Mouse (Mus musculus): ENCODE results near the gene Boc. TPM values are rescaled to one million over a fixed set of nuclear protein-coding genes. Genes with fewer than 3 reads are reported as not detected.

Boc gene
- polyA plus RNA-seq, 1 experiment from 2014 or later: 13.5 TPM

GRCm38 (mm10) chr16:44526689-44527088, 32.0 kb downstream of the Boc start:
- no peak for TF ChIP-seq CTCF (IDR thresholded peaks at IDR 0.05; ENCODE audit: low read depth)
- Histone ChIP-seq H3K4me1 (replicated peaks; ENCODE audit: insufficient read depth, low read length) (peaks cover 24% of the 10 kb centered on the region), H3K27me3 (ENCODE audit: insufficient read depth, low read length) (no peaks in the 10 kb centered on the region), H3K4me3 (replicated peaks; ENCODE audit: low read depth, low read length) (no peak overlapping the region), H3K9ac (ENCODE audit: low read depth, low read length) (no peak overlapping the region), H3K27ac (no peak overlapping the region), H3K4me2 (ENCODE audit: low read length) (no peak overlapping the region), H3K9me3 (replicated peaks; ENCODE audit: low read length) (no peaks in the 10 kb centered on the region), H3K36me3 (ENCODE audit: insufficient read depth, low read length) (no peaks in the 10 kb centered on the region)
- ATAC-seq (replicated peaks; ENCODE audit: low FRiP score, low read depth) (no peak), DNase-seq (ENCODE audit: low spot score) (no peak)
- 27% methylated on average over 12 of the region's 12 CpGs for WGBS

GRCm38 (mm10) chr16:44526044-44526443, 32.7 kb downstream of the Boc start:
- Histone ChIP-seq H3K27ac (no peak overlapping the region), H3K9me3 (replicated peaks; ENCODE audit: low read length) (no peaks in the 10 kb centered on the region), H3K4me2 (ENCODE audit: low read length) (no peak overlapping the region), H3K36me3 (ENCODE audit: insufficient read depth, low read length) (peaks cover 2% of the 10 kb centered on the region; the same call in 1 of the 2 replicates), H3K27me3 (ENCODE audit: insufficient read depth, low read length) (no peaks in the 10 kb centered on the region), H3K4me1 (replicated peaks; ENCODE audit: insufficient read depth, low read length) (peaks cover 24% of the 10 kb centered on the region), H3K4me3 (replicated peaks; ENCODE audit: low read depth, low read length) (no peak overlapping the region), H3K9ac (ENCODE audit: low read depth, low read length) (no peak overlapping the region)
- DNase-seq (ENCODE audit: low spot score): no peak
- no peak for ATAC-seq (replicated peaks; ENCODE audit: low FRiP score, low read depth)
- WGBS: 74% methylated on average over 1 of the region's 1 CpGs
- no peak for TF ChIP-seq CTCF (IDR thresholded peaks at IDR 0.05; ENCODE audit: low read depth)

GRCm38 (mm10) chr16:44523595-44523994, 35.1 kb downstream of the Boc start:
- ATAC-seq (replicated peaks; ENCODE audit: low FRiP score, low read depth) (no peak), DNase-seq (ENCODE audit: low spot score) (no peak)
- Histone ChIP-seq H3K9ac (ENCODE audit: low read depth, low read length) (no peak overlapping the region), H3K27me3 (ENCODE audit: insufficient read depth, low read length) (no peaks in the 10 kb centered on the region), H3K27ac (no peak overlapping the region), H3K4me3 (replicated peaks; ENCODE audit: low read depth, low read length) (no peak overlapping the region), H3K4me2 (ENCODE audit: low read length) (no peak overlapping the region), H3K36me3 (ENCODE audit: insufficient read depth, low read length) (peaks cover 18% of the 10 kb centered on the region; the same call in 1 of the 2 replicates), H3K9me3 (replicated peaks; ENCODE audit: low read length) (no peaks in the 10 kb centered on the region), H3K4me1 (replicated peaks; ENCODE audit: insufficient read depth, low read length) (peaks cover 5% of the 10 kb centered on the region; the same call in 1 of the 2 replicates)
- no peak for TF ChIP-seq CTCF (IDR thresholded peaks at IDR 0.05; ENCODE audit: low read depth)
- WGBS: 87% methylated on average over 7 of the region's 7 CpGs

- no peak overlapping the region for H3K4me3 ChIP-seq (replicated peaks; ENCODE audit: low read depth, low read length)
- no peaks in the 10 kb centered on the region for H3K4me1 ChIP-seq (replicated peaks; ENCODE audit: insufficient read depth, low read length)
- no peak for TF ChIP-seq CTCF (IDR thresholded peaks at IDR 0.05; ENCODE audit: low read depth)
- DNase-seq (ENCODE audit: low spot score): no peak
- H3K27me3 ChIP-seq (ENCODE audit: insufficient read depth, low read length): no peaks in the 10 kb centered on the region
- ATAC-seq (replicated peaks; ENCODE audit: low FRiP score, low read depth): no peak
- H3K9ac ChIP-seq (ENCODE audit: low read depth, low read length): no peak overlapping the region
- no peaks in the 10 kb centered on the region for H3K9me3 ChIP-seq (replicated peaks; ENCODE audit: low read length)
- 76% methylated on average over 6 of the region's 6 CpGs for WGBS
- no peak overlapping the region for H3K27ac ChIP-seq
- no peak overlapping the region for H3K4me2 ChIP-seq (ENCODE audit: low read length)
- H3K36me3 ChIP-seq (ENCODE audit: insufficient read depth, low read length): peaks cover 38% of the 10 kb centered on the region; the same call in 1 of the 2 replicates
Observed at GRCm38 (mm10) chr16:44516498-44516897, 42.2 kb downstream of the Boc start.

GRCm38 (mm10) chr16:44510521-44511213, 48.0 kb downstream of the Boc start:
- H3K27ac ChIP-seq: no peak overlapping the region
- no peak overlapping the region for H3K9ac ChIP-seq (ENCODE audit: low read depth, low read length)
- H3K27me3 ChIP-seq (ENCODE audit: insufficient read depth, low read length): no peaks in the 10 kb centered on the region
- no peak for DNase-seq (ENCODE audit: low spot score)
- peaks cover 3% of the 10 kb centered on the region; the same call in 1 of the 2 replicates for H3K4me1 ChIP-seq (replicated peaks; ENCODE audit: insufficient read depth, low read length)
- H3K4me3 ChIP-seq (replicated peaks; ENCODE audit: low read depth, low read length): no peak overlapping the region
- H3K4me2 ChIP-seq (ENCODE audit: low read length): no peak overlapping the region
- WGBS: 68% methylated on average over 13 of the region's 13 CpGs
- peaks cover 16% of the 10 kb centered on the region; the same call in 1 of the 2 replicates for H3K36me3 ChIP-seq (ENCODE audit: insufficient read depth, low read length)
- no peak for TF ChIP-seq CTCF (IDR thresholded peaks at IDR 0.05; ENCODE audit: low read depth)
- ATAC-seq (replicated peaks; ENCODE audit: low FRiP score, low read depth): no peak
- H3K9me3 ChIP-seq (replicated peaks; ENCODE audit: low read length): no peaks in the 10 kb centered on the region

GRCm38 (mm10) chr16:44509458-44510344, 49.0 kb downstream of the Boc start:
- Histone ChIP-seq H3K4me2 (ENCODE audit: low read length) (no peak overlapping the region), H3K9ac (ENCODE audit: low read depth, low read length) (no peak overlapping the region), H3K27me3 (ENCODE audit: insufficient read depth, low read length) (no peaks in the 10 kb centered on the region), H3K9me3 (replicated peaks; ENCODE audit: low read length) (no peaks in the 10 kb centered on the region), H3K36me3 (ENCODE audit: insufficient read depth, low read length) (peaks cover 10% of the 10 kb centered on the region; the same call in 1 of the 2 replicates), H3K4me3 (replicated peaks; ENCODE audit: low read depth, low read length) (no peak overlapping the region), H3K4me1 (replicated peaks; ENCODE audit: insufficient read depth, low read length) (peaks cover 3% of the 10 kb centered on the region; the same call in 1 of the 2 replicates), H3K27ac (no peak overlapping the region)
- DNase-seq (ENCODE audit: low spot score): no peak
- TF ChIP-seq CTCF (IDR thresholded peaks at IDR 0.05; ENCODE audit: low read depth): no peak
- no peak for ATAC-seq (replicated peaks; ENCODE audit: low FRiP score, low read depth)
- WGBS: 76% methylated on average over 7 of the region's 7 CpGs

Measured in kidney, postnatal 0 days (tissue).